Mouse (Mus musculus) retina, postnatal 7 days (tissue): ENCODE data around the gene Dnaaf3.
A peak's percentile ranks its signal among the peaks of the same experiment; 100 is the strongest.

ENCODE experiments used
- DNase-seq: peaks from one replicate; pipeline ENCODE4 v3.0.0-alpha.2; 2012; ENCODE audit warnings: low read depth, low spot score

The Dnaaf3 gene

GRCm38 (mm10) chr7:4521231-4522003 lies 10.8 kb downstream of the Dnaaf3 start:
- DNase-seq = no peak

- DNase-seq = no peak
Measured at GRCm38 (mm10) chr7:4518487-4518886, 13.8 kb downstream of the Dnaaf3 start.

DNA sequence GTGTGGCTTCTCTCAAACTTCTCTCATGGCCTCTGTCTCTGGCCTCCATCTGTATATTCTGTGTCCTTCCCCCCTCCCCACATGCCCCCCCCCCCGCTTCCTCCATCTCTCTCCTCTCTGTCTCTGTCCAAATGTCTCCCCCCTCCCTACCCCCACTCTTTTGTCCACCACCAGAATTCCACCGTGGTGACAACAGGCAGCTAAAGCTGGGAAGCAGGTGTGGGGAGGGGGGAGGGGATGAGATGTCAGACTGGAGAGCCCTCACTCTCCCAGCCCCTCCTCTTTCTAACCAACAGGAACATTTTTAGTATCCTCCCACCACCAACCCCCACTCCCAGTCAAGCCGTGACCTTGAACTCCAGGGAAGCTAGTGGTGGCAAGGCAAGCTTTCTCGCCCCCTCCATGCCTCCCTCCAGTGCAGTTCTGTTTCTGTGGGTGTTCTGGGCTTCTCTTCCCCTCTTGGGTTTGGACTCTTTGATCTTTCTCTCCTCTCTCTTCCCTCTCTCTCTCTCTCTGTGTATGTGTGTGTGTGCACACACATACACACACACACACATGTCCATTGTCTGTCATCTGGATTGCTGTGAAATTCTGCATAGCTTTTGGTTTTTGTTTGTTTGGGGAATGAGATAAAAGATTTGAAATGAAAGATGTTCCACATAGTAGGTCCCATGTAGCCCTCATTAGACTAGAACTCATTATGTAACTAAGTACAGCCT lies 15.8 kb downstream of the Dnaaf3 start, which contains the start of gene Tnnt1:
TSS of gene Tnnt1 (minus strand) at position 51 of the 719 bp plus-strand sequence.
- DNase-seq = no peak

GRCm38 (mm10) chr7:4515853-4516252 lies 16.4 kb downstream of the Dnaaf3 start:
- DNase-seq = no peak

DNA sequence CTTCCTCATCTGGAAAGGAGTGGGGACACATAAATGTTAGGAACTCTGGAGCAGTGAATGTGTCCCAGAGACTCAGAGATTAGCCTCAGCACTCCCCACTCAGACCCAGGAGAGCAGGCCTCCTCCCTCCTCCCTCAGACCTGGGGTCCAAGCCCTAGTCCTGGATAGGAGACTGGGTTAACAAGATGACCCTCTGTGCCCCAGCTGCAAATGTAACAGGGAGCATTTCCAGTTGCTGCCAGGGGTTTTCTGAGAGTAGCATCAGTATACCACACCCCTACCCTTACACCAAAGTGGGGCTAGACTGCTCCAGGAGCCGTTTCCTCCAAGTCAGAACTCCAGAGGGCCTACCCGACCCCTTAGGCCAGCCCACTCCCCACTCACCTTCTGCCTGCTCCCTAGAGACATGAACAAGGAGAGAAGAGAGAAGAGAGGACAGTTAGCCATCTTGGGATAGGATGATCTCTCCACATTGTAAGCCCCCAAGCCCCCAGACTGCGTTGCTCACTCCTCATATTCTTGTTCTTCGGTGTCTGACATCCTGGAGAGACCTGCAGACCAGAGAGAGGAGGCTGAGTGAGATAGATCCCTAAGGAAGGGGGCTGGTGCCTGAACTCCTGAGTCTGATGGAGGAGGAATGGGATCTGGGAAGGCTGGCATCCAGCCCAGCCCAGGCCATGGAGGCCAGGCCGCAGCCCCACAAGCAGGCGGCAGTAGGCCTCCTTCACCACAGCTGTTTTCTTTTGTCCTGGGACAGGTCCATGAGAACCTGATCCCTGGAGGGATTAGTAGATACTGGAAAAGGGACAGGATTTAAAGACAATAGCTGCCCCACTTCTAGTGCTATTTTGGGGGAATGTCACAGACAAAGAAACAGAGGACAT lies 18.2 kb downstream of the Dnaaf3 start:
- DNase-seq = no peak

DNA sequence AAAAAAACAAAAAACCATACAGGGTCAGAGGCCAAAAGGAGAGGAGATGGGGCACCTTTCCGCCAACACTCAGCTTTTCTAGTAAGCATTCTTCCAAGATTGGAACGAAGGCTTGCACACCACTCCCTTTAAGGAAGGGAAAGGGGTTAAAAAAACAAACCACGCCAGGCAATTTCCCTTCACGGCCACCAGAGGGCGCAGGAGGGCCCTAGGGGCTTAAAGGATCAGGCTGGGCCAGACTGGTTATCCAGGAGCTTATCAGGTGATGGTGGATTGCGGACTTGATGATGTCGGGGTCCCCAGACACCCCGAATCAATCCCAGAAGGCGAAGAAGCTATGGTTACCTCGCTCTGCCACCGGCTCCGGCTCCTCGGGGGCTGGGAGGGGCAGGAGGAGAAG lies 19.0 kb downstream of the Dnaaf3 start:
- DNase-seq = peak; percentile 72

DNA sequence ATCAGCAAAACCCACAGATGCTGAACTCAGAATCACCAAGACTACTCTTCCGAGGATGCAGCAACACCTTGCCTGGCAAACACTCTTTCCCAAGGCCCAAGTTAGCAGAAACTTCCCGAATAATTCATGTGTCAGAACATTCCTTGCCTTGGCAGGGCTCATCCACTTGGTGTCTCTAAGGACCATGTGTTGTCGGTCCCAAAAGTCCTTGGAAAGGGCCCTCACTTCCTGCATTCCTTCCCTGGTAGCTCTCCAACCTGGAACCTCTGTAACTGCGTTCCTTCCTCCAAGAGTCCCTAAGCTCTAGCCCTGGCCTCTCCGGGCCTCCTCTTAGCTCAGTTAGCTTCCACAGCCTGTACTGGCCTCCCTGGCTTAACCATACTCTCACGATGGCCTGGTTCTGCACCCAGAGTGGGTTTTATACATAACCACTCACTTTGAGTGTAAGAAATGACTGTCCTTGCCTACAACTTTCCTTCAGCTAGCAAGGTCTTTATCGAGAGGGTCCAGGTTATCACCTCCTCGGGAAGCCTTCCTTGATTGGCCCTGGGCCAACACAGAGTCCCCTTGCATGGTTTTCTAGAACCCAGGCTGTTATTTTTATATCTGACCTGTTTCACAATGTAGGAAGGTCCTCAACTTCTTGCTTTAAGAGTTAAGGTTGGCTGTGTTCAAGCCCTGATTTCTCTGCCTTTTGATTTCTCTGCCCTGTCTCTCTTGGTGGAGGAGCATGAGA lies 20.6 kb downstream of the Dnaaf3 start:
- no peak for DNase-seq

- DNase-seq = peak; percentile 77
Measured at GRCm38 (mm10) chr7:4509863-4510608, 22.2 kb downstream of the Dnaaf3 start.

- DNase-seq = no peak
Measured at GRCm38 (mm10) chr7:4508739-4509116, 23.5 kb downstream of the Dnaaf3 start.

DNA sequence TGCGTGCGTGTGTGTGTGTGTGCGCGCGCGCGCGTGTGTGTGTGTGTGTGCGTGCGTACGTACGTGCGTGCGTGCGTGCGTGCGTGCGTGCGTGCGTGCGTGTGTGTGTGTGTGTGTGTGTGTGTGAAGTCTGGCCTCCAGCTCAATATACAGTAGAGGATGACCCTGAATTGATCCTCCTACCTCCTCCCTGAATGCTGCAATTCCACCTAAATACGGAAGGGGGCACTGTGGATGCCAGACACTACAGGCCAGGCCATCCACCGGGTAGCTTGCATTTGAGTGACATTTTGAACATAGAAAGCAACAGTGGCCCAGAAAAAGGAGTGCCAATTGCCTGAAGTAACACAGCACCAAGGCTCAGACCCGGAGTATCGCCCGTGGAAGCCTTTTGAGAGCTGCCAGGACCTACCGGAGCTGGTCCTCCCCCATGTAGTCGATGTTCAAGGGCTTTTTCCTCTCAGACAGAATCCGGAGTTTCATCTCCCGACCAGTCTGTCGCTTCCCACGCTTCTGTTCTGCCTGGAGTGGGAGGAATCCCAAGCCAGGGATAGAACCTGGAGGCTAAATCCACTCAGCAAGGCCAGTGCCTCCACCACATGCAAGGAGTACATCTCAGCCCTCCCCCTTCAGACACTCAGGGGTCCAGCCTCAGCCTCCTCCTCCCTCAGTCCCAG lies 24.1 kb downstream of the Dnaaf3 start:
- no peak for DNase-seq

DNA sequence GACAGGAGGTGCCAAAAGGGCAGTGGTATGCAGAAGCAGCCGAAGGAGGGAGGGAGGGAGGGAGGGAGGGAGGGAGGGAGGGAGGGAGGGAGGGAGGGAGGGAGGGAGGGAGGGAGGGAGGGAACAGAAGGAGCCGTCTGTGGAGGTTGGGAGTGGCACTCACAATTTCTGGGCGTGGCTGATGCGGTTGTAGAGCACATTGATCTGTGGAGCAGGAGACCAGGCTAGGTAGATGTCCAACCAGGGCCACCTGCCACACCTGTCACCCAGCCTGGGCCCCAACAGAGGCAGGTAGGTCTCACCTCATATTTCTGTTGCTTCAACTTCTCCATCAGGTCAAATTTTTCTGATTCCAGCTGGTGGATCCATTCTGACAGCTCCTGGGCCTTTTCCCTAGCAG lies 25.0 kb downstream of the Dnaaf3 start:
- DNase-seq = no peak

GRCm38 (mm10) chr7:4504646-4505435 lies 27.4 kb downstream of the Dnaaf3 start:
- no peak for DNase-seq

- DNase-seq = no peak
Measured at GRCm38 (mm10) chr7:4503858-4504257, 28.4 kb downstream of the Dnaaf3 start.

DNA sequence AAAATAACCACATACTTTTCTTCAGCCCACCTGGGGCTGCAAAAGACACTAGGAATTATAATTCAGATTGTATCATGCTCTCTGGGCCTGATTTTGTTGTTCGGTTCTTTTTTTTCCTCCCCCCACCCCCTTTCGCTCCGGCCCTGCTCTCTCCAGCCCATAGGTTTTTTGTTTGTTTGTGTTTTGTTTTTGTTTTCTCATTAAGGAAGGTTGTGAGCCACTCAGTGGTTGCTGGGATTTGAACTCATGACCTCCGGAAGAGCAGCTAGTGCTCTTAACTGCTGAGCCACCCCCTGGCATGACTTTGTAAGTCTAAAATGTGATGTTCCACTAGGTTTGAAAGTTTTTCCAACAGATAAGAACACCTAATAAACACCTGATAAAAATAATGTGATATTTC lies 29.2 kb downstream of the Dnaaf3 start:
- no peak for DNase-seq

GRCm38 (mm10) chr7:4502421-4503090 lies 29.7 kb downstream of the Dnaaf3 start:
- no peak for DNase-seq

- DNase-seq = peak; percentile 87
Measured at GRCm38 (mm10) chr7:4501558-4502397, 30.5 kb downstream of the Dnaaf3 start, which contains the start of gene Ppp1r12c. Ppp1r12c (minus strand) TSS chr7:4501680.

DNA sequence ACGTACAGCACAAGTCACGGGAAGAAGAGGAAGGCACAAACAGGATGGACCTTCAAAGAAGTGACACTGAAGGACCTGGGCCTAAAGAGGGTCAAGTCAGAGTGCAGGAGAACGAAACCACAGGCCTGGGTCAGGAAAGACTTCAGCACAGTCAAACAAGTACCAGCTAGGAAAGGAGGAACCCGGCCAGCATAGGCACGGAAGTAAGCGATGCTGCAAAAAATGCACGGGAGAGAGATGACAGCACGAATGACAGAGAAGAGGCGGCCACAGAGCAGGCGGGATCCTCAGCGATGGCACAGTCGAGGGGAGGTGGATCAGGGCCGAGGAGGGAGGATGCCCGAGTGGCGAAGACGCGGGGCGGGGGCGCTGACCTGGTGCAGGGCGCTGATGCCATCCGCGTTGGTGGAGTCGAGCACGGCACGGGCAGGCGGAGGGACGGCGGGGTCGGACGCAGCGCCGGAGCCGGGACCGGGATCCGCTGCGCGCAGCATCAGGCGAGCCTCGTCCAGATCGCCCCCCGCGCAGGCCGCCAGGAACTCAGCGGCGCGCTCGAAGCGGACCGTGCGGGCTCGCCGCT lies 31.3 kb downstream of the Dnaaf3 start:
- no peak for DNase-seq
